Mouse (Mus musculus) CH12.LX (cell line): ENCODE measurements around the gene Map3k11. TPM values are rescaled to one million over a fixed set of nuclear protein-coding genes. Genes with fewer than 3 reads are reported as not detected.

ENCODE experiments used
- DNase-seq: peaks from one replicate; pipeline ENCODE4 v3.0.0-alpha.2; 2013; ENCODE audit errors: extremely low read depth
- H3K27ac ChIP-seq: 2 replicates; pipeline ENCODE4 v1.5.1; 2012; ENCODE audit warnings: low read depth, mild to moderate bottlenecking, control low read depth, moderate library complexity; ENCODE audit not compliant: insufficient read depth
- H3K27me3 ChIP-seq: replicated peaks from 2 replicates; pipeline ENCODE3; 2012; ENCODE audit warnings: inconsistent platforms
- H3K36me3 ChIP-seq, 2 experiments: replicated peaks in 1 of 2; 2 replicates each; pipeline versions ENCODE3 to v1.6.1; 2012; ENCODE audit warnings: inconsistent platforms in 1 of 2, low read length in 1 of 2, mild to moderate bottlenecking in 1 of 2, mixed read lengths in 1 of 2, moderate library complexity in 1 of 2; ENCODE audit not compliant: control insufficient read depth in 1 of 2, insufficient read depth in 1 of 2
- H3K4me1 ChIP-seq, 2 experiments: 2 replicates each; pipeline ENCODE4 v1.6.1; 2012; ENCODE audit warnings: inconsistent platforms in 1 of 2, moderate library complexity in 1 of 2; ENCODE audit not compliant: insufficient read depth in 2 of 2, control insufficient read depth in 1 of 2
- H3K4me2 ChIP-seq: 2 replicates; pipeline ENCODE4 v1.6.1; 2012; ENCODE audit warnings: low read depth, mild to moderate bottlenecking, control low read depth; ENCODE audit not compliant: poor library complexity, insufficient read depth, severe bottlenecking
- H3K4me3 ChIP-seq, 3 experiments: fragments of 150-350 bp in 1 of 3; sonication (generic) in 1 of 3; replicated peaks in 1 of 3; 2 replicates each; pipeline versions ENCODE3 to v1.5.1; 2011 to 2012; ENCODE audit warnings: low read depth in 2 of 3, low read length in 2 of 3, mild to moderate bottlenecking in 2 of 3, moderate library complexity in 2 of 3, control low read depth in 1 of 3, improper control_type of control experiment in 1 of 3, inconsistent platforms in 1 of 3, mixed read lengths in 1 of 3; ENCODE audit not compliant: poor library complexity in 1 of 3
- H3K79me2 ChIP-seq: replicated peaks from 2 replicates; pipeline ENCODE4 v1.6.1; 2012; ENCODE audit warnings: mild to moderate bottlenecking, moderate library complexity; ENCODE audit not compliant: control insufficient read depth, poor library complexity, insufficient read depth, severe bottlenecking; ENCODE audit errors: extremely low read depth
- H3K9ac ChIP-seq: 2 replicates; pipeline ENCODE4 v1.6.1; 2012; ENCODE audit warnings: low read depth, mild to moderate bottlenecking, control low read depth, moderate library complexity; ENCODE audit not compliant: insufficient read depth
- H3K9me3 ChIP-seq: replicated peaks from 2 replicates; pipeline ENCODE3; 2012; ENCODE audit warnings: low read length, inconsistent platforms, mixed read lengths
- BHLHE40 ChIP-seq: IDR thresholded peaks from 2 replicates; pipeline ENCODE4 v1.6.1; 2011; ENCODE audit warnings: mild to moderate bottlenecking, low read depth, low read length, improper control_type of control experiment
- CHD1 ChIP-seq: IDR thresholded peaks from 2 replicates; pipeline ENCODE4 v1.6.1; 2012; ENCODE audit warnings: low read depth, low read length, improper control_type of control experiment, inconsistent platforms
- CHD2 ChIP-seq: IDR thresholded peaks from 2 replicates; pipeline ENCODE4 v1.6.1; 2011; ENCODE audit warnings: low read length, improper control_type of control experiment
- EP300 ChIP-seq: IDR thresholded peaks from 2 replicates; pipeline ENCODE4 v1.6.1; 2011; ENCODE audit warnings: low read length, improper control_type of control experiment
- ETS1 ChIP-seq: conservative IDR thresholded peaks from 2 replicates; pipeline ENCODE4 v1.6.1; 2012; ENCODE audit warnings: low read depth, mild to moderate bottlenecking, inconsistent platforms, low read length, improper control_type of control experiment, moderate library complexity
- GABPA ChIP-seq: IDR thresholded peaks from 2 replicates; pipeline ENCODE4 v1.6.1; 2012; ENCODE audit warnings: low read depth, low read length, improper control_type of control experiment, inconsistent platforms; ENCODE audit not compliant: insufficient replicate concordance
- JUND ChIP-seq: conservative IDR thresholded peaks from 2 replicates; pipeline ENCODE4 v1.6.1; 2011; ENCODE audit warnings: low read depth, low read length, improper control_type of control experiment
- KAT2A ChIP-seq: IDR thresholded peaks from 2 replicates; pipeline ENCODE4 v1.6.1; 2012; ENCODE audit warnings: low read length, improper control_type of control experiment, inconsistent platforms; ENCODE audit not compliant: insufficient replicate concordance
- MAZ ChIP-seq: IDR thresholded peaks from 2 replicates; pipeline ENCODE4 v1.6.1; 2012; ENCODE audit warnings: low read depth, mild to moderate bottlenecking, inconsistent platforms, low read length, improper control_type of control experiment, moderate library complexity
- MEF2A ChIP-seq: IDR thresholded peaks from 2 replicates; pipeline ENCODE4 v1.6.1; 2014; ENCODE audit warnings: low read depth, mild to moderate bottlenecking, inconsistent platforms, low read length, improper control_type of control experiment, borderline replicate concordance
- MYC ChIP-seq: IDR thresholded peaks from 2 replicates; pipeline ENCODE4 v1.6.1; 2011; ENCODE audit warnings: low read depth, mild to moderate bottlenecking, improper control_type of control experiment, low read length
- POLR2A ChIP-seq: IDR thresholded peaks from 2 replicates; pipeline ENCODE4 v1.6.1; 2011; ENCODE audit warnings: low read depth, mild to moderate bottlenecking, improper control_type of control experiment, low read length
- POLR2AphosphoS2 ChIP-seq: IDR thresholded peaks from 2 replicates; pipeline ENCODE4 v1.6.1; 2011; ENCODE audit warnings: low read depth, low read length, improper control_type of control experiment
- RAD21 ChIP-seq: IDR thresholded peaks from 2 replicates; pipeline ENCODE4 v1.6.1; 2011; ENCODE audit warnings: low read depth, mild to moderate bottlenecking, low read length, improper control_type of control experiment, moderate library complexity
- SIN3A ChIP-seq: IDR thresholded peaks from 2 replicates; pipeline ENCODE4 v1.6.1; 2012; ENCODE audit warnings: low read length, improper control_type of control experiment, inconsistent platforms
- SMC3 ChIP-seq: IDR thresholded peaks from 2 replicates; pipeline ENCODE4 v1.6.1; 2011; ENCODE audit warnings: low read depth, low read length, improper control_type of control experiment
- TBP ChIP-seq: conservative IDR thresholded peaks from 2 replicates; pipeline ENCODE4 v1.6.1; 2011; ENCODE audit warnings: low read depth, low read length, improper control_type of control experiment
- TCF12 ChIP-seq: IDR thresholded peaks from 2 replicates; pipeline ENCODE4 v1.6.1; 2014; ENCODE audit warnings: low read depth, mild to moderate bottlenecking, inconsistent platforms, low read length, improper control_type of control experiment
- USF1 ChIP-seq: IDR thresholded peaks from 2 replicates; pipeline ENCODE4 v1.6.1; 2014; ENCODE audit warnings: low read depth, mild to moderate bottlenecking, inconsistent platforms, low read length, improper control_type of control experiment
- dilution Hi-C: fragments of 300-500 bp; cut with MboI; formaldehyde crosslinking; loops from 2 replicates; pipeline ENCODE4 v1.14.3; 2020; ENCODE audit warnings: low sequenced_read_pairs; ENCODE audit not compliant: extremely low pct_unique_long_range_greater_than_20kb, extremely low pct_ligation_motif_present
- in situ Hi-C: fragments of 300-500 bp; cut with MboI; formaldehyde crosslinking; loops from 3 replicates; pipeline ENCODE4 v1.14.3; 2019; ENCODE audit warnings: low sequenced_read_pairs, low pct_ligation_motif_present, low pct_unique_long_range_greater_than_20kb, mixed read lengths
- polyA plus RNA-seq: library from polyadenylated mRNA; unstranded; fragments of >175 nt; gene quantifications from 2 replicates; pipeline ENCODE4 v1.2.1, GENCODE M21; 2012; ENCODE audit warnings: low read depth; ENCODE audit not compliant: insufficient read length
- total RNA-seq, 2 experiments: library from RNA; depleted of rRNA; stranded (reverse); fragments of 300-350 nt in 1 of 2; fragments of >200 nt in 1 of 2; gene quantifications; 2 replicates each; pipeline ENCODE4 v1.2.3; 2012 to 2014

Gene Map3k11
- total and polyA plus RNA-seq, 3 experiments: 6.0 to 16.0 (median 13.5) TPM

DNA sequence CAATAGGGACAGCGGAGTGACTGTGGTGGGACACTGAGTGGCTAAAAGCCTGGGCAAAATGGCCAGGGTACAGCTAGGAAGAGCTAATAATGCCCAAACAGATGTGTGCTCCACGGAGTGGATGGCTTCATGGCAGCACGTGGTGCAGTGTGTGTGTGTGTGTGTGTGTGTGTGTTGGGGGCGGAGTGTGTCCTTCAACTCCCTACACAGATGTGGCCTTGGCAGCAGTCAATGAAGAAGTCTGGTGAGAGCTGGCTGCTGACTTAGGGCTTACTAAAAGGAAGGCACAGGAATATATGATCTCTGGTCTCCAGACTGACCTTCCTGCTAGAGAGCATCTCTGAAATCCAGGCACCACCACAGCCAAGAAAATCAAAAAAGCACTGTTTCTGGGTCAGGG is 20.2 kb upstream of the Map3k11 start:
- Histone ChIP-seq H3K79me2 (0 out of 2 replicates have a peak, but pooled peaks cover under 1% of the 10 kb centered on the region), H3K9ac (no peak overlapping the region), H3K4me3 (no peak overlapping the region), H3K4me1 (peaks cover 0 to 6% of the 10 kb centered on the region in 2 experiments; a peak in 2 of 4 replicates), H3K36me3 (peaks cover 80 to 90% of the 10 kb centered on the region in 2 experiments), H3K27ac (no peak overlapping the region), H3K27me3 (no peaks in the 10 kb centered on the region), H3K4me2 (no peak overlapping the region), H3K9me3 (no peaks in the 10 kb centered on the region)
- no peak for TF ChIP-seq ETS1
- TF ChIP-seq TBP: no peak
- TF ChIP-seq KAT2A: no peak
- no peak for TF ChIP-seq MAZ
- TF ChIP-seq CHD2: no peak
- TF ChIP-seq JUND: no peak
- TF ChIP-seq GABPA: no peak
- TF ChIP-seq SIN3A: no peak
- no peak for TF ChIP-seq EP300
- TF ChIP-seq TCF12: no peak
- dilution Hi-C loops: no loop called here
- in situ Hi-C loops: no loop called here
- no peak for DNase-seq

DNA sequence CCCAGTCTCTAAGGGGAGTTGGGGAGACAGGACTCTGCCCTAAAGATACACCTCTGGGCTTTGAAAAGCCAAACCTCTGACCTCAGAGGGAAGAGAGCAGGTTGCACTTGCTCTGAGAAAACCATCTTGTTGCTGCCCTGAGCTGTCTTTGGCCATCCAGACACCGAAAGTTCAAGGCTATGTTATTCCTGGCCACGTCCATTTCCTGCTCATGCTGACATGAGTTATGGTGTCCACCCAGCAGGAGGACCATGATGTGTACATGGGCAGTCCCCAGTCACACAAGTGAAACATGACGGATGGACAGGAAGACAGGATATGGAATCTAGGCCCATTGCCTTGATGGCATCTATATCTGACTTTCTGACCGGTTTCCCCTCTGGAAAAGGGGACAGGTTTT is 8.1 kb upstream of the Map3k11 start:
- H3K4me1 ChIP-seq: no peaks in the 10 kb centered on the region
- H3K4me3 ChIP-seq: no peak overlapping the region
- DNase-seq: no peak
- H3K27me3 ChIP-seq: no peaks in the 10 kb centered on the region
- H3K36me3 ChIP-seq: peaks cover 92% of the 10 kb centered on the region in 2 experiments
- no peak for TF ChIP-seq MYC
- TF ChIP-seq MEF2A: no peak
- no peak for TF ChIP-seq BHLHE40
- TF ChIP-seq RAD21: no peak
- TF ChIP-seq POLR2A: no peak
- TF ChIP-seq POLR2AphosphoS2: no peak
- no peak for TF ChIP-seq MAZ
- no peak for TF ChIP-seq SMC3
- TF ChIP-seq KAT2A: no peak
- no peak for TF ChIP-seq USF1
- no peak for TF ChIP-seq GABPA
- no peak for TF ChIP-seq CHD1
- H3K27ac ChIP-seq: no peak overlapping the region
- no peaks in the 10 kb centered on the region for H3K79me2 ChIP-seq
- in situ Hi-C loops (no loop called here), dilution Hi-C loops (no loop called here)
- H3K4me2 ChIP-seq: no peak overlapping the region
- no peaks in the 10 kb centered on the region for H3K9me3 ChIP-seq
- H3K9ac ChIP-seq: no peak overlapping the region
